Comparison of ENCODE assay signal across 8 mouse cellular contexts in the genomic region with DNA sequence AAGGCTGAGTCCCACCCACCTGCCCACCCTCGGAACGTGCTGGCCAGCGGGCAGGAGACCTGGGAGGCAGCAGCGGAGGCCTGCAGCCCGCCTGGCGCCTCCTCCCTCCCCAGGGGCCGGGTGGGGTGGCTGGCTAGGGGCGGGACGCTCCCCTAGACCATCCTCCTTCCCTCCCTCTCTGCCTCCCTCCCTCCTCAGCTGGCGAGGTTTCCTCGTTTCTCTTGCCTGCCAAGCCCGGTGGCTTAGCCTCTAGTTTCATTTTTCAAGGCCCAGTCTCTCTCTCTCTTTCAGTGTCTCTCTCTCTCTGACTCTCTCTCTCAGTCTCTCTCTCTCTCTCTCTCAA. TPM values are rescaled to one million over a fixed set of nuclear protein-coding genes. Genes with fewer than 3 reads are reported as not detected.
DNase-seq lines count a peak whose midpoint lies in the region; ATAC-seq and TF ChIP-seq lines count a peak whose summit lies in the region.

No protein-coding gene starts in this region.

- intact Hi-C loops in left cerebral cortex, adult 2 months (cut with DNase I) = loop anchor here (10.0 kb wide), 1 partner anchor 203 kb away; a partner anchor contains a TSS

- H3K4me2 ChIP-seq in hindbrain, embryonic 13.5 days = peak overlapping the region; percentile 59

- H3K4me1 ChIP-seq in hindbrain, embryonic 13.5 days (replicated peaks) = peaks cover 14% of the 10 kb centered on the region

- peaks cover 5% of the 10 kb centered on the region; the same call in 1 of the 2 replicates for H3K36me3 ChIP-seq in hindbrain, embryonic 13.5 days

- peak overlapping the region; percentile 29 for H3K4me3 ChIP-seq in hindbrain, embryonic 13.5 days
- peak overlapping the region; percentile 48 for H3K4me3 ChIP-seq in left cerebral cortex, adult 2 months

- DNase-seq in ZHBTc4 (ENCODE audit: low read depth, low spot score) = peak; percentile 60
- peak; percentile 72 to 76 for DNase-seq in cerebellum, postnatal 14 days
- DNase-seq in frontal cortex, postnatal 14 days (ENCODE audit: low spot score in 2 of 2) = peak; percentile 39 to 43
- peak; percentile 70 to 74 for DNase-seq in left cerebral cortex, adult 2 months (ENCODE audit: extremely low spot score in 1 of 2, low spot score in 2 of 2)
- DNase-seq in right cerebral cortex, postnatal 10 days (ENCODE audit: low spot score in 2 of 2) = peak; percentile 77 to 81
- DNase-seq in urinary bladder, postnatal 14 days (ENCODE audit: low spot score) = peak; percentile 93

- peak overlapping the region; percentile 60; the same call in 1 of the 2 replicates for H3K27ac ChIP-seq in hindbrain, embryonic 13.5 days
- peak overlapping the region; percentile 75 for H3K27ac ChIP-seq in left cerebral cortex, adult 2 months

- H3K9me3 ChIP-seq in hindbrain, embryonic 13.5 days = no peaks in the 10 kb centered on the region

- ATAC-seq in hindbrain, embryonic 13.5 days (ENCODE audit: low FRiP score) = peak; percentile 56; the same call in 1 of the 2 replicates
- peak; percentile 96 for ATAC-seq in megakaryocyte, adult 5-6 weeks (ENCODE audit: poor library complexity, severe bottlenecking)

- TF ChIP-seq CTCF in left cerebral cortex, adult 2 months (IDR thresholded peaks at IDR 0.05) = no peak

- 0 out of 2 replicates have a peak, but pooled peaks cover 4% of the 10 kb centered on the region for H3K27me3 ChIP-seq in hindbrain, embryonic 13.5 days

- H3K9ac ChIP-seq in hindbrain, embryonic 13.5 days = peak overlapping the region; percentile 63

- WGBS in hindbrain, embryonic 13.5 days = 0% methylated on average over 5 of the region's 12 CpGs

RNA-seq across cellular contexts. Expression of a gene that starts 5.1 kb away (rescaled TPM):
- polyA plus RNA-seq in hindbrain, embryonic 13.5 days (2015; fragmentation: Nextera tagmentation; extraction: Ambion mirVana) = 10.7 and 11.8 TPM in 2 replicates
- total RNA-seq in left cerebral cortex, adult 2 months (2021) = 10 to 100 TPM; 18.8 to 21.7 TPM
- total RNA-seq in megakaryocyte, adult 5-6 weeks (2015) = 17.4 and 18.9 TPM in 2 replicates
- 11.2 and 19.7 TPM in 2 replicates for total RNA-seq in megakaryocyte, adult 5-6 weeks (2017)

RNA-seq across cellular contexts. Expression of a gene that starts 8.0 kb away (rescaled TPM):
- 13.0 and 13.4 TPM in 2 replicates for polyA plus RNA-seq in hindbrain, embryonic 13.5 days (2015; fragmentation: Nextera tagmentation; extraction: Ambion mirVana)
- 1 to 10 TPM; 3.3 TPM for total RNA-seq in left cerebral cortex, adult 2 months (2021)
- 5.8 and 7.8 TPM in 2 replicates for total RNA-seq in megakaryocyte, adult 5-6 weeks (2015)
- 11.1 and 11.6 TPM in 2 replicates for total RNA-seq in megakaryocyte, adult 5-6 weeks (2017)

RNA-seq across cellular contexts. Expression of a gene that starts 17.5 kb away (rescaled TPM):
- polyA plus RNA-seq in hindbrain, embryonic 13.5 days (2015; fragmentation: Nextera tagmentation; extraction: Ambion mirVana) = 1.4 and 1.5 TPM in 2 replicates
- total RNA-seq in left cerebral cortex, adult 2 months (2021) = under 1 TPM; 0.47 to 0.50 TPM
- 0.05 and 0.16 TPM in 2 replicates for total RNA-seq in megakaryocyte, adult 5-6 weeks (2015)
- total RNA-seq in megakaryocyte, adult 5-6 weeks (2017) = 0.22 TPM in 1 of 2 replicates, not detected in the other

RNA-seq across cellular contexts. Expression of a gene that starts 33.8 kb away (rescaled TPM):
- 18.7 and 19.3 TPM in 2 replicates for polyA plus RNA-seq in hindbrain, embryonic 13.5 days (2015; fragmentation: Nextera tagmentation; extraction: Ambion mirVana)
- total RNA-seq in left cerebral cortex, adult 2 months (2021) = 10 to 100 TPM; 18.1 to 18.3 TPM
- 35.3 and 42.0 TPM in 2 replicates for total RNA-seq in megakaryocyte, adult 5-6 weeks (2015)
- total RNA-seq in megakaryocyte, adult 5-6 weeks (2017) = 15.5 and 16.2 TPM in 2 replicates

RNA-seq across cellular contexts. Expression of a gene that starts 34.1 kb away (rescaled TPM):
- polyA plus RNA-seq in hindbrain, embryonic 13.5 days (2015; fragmentation: Nextera tagmentation; extraction: Ambion mirVana) = 2.2 and 2.6 TPM in 2 replicates
- 100 to 1,000 TPM; 153 to 162 TPM for total RNA-seq in left cerebral cortex, adult 2 months (2021)
- total RNA-seq in megakaryocyte, adult 5-6 weeks (2015) = 0.13 and 0.32 TPM in 2 replicates
- total RNA-seq in megakaryocyte, adult 5-6 weeks (2017) = 0.07 and 0.20 TPM in 2 replicates

Comparison
In these comparisons a context has a peak if more than half of its experiments do, and no peak if none do; other contexts are left out.
1. Peak in every context shown above with its lines: DNase-seq, ATAC-seq, H3K4me3 ChIP-seq and H3K27ac ChIP-seq.
2. DNase-seq: peak in every context shown above with its lines; median percentile 93 in urinary bladder, postnatal 14 days; 79 in right cerebral cortex, postnatal 10 days; 74 in cerebellum, postnatal 14 days; 72 in left cerebral cortex, adult 2 months; 60 in ZHBTc4; 41 in frontal cortex, postnatal 14 days.